In genomic region chr6:49822871-49823230, GRCm38 (mm10) we compare ENCODE assay signal across 11 mouse cellular contexts. TPM values are rescaled to one million over a fixed set of nuclear protein-coding genes. Genes with fewer than 3 reads are reported as not detected.
DNase-seq lines count a peak whose midpoint lies in the region; ATAC-seq and TF ChIP-seq lines count a peak whose summit lies in the region.
"Had no signal": no experiment of that assay in that cellular context is flagged by ENCODE, and none has a peak within 500 bp of the region (broad histone marks: within the 10 kb centered on the region; RNA-seq: fewer than 3 reads in every experiment).

No protein-coding gene starts in this region.

- peak overlapping the region; percentile 88 for H3K4me2 ChIP-seq in kidney, embryonic 14.5 days (replicated peaks; ENCODE audit: low read depth, low read length)
- H3K4me2 ChIP-seq in embryonic facial prominence, embryonic 14.5 days (ENCODE audit: low read depth, low read length) = peak overlapping the region; percentile 80
- peak overlapping the region; percentile 73 for H3K4me2 ChIP-seq in intestine, postnatal 0 days (replicated peaks; ENCODE audit: low read depth)
- H3K4me2 ChIP-seq in neural tube, embryonic 12.5 days (replicated peaks) = peak overlapping the region; percentile 91

- peak overlapping the region; percentile 44 for H3K4me3 ChIP-seq in kidney, embryonic 14.5 days (ENCODE audit: low read length)
- peak overlapping the region; percentile 44 for H3K4me3 ChIP-seq in embryonic facial prominence, embryonic 14.5 days (ENCODE audit: low read depth, low read length)
- H3K4me3 ChIP-seq in intestine, postnatal 0 days (ENCODE audit: low read depth, low read length) = peak overlapping the region; percentile 46
- peak overlapping the region; percentile 44 for H3K4me3 ChIP-seq in neural tube, embryonic 12.5 days

- peaks cover 57% of the 10 kb centered on the region for H3K27me3 ChIP-seq in kidney, embryonic 14.5 days (ENCODE audit: control insufficient read depth, insufficient read depth, low read length)
- peaks cover 74% of the 10 kb centered on the region for H3K27me3 ChIP-seq in embryonic facial prominence, embryonic 14.5 days (replicated peaks; ENCODE audit: control insufficient read depth, insufficient read depth, low read length)
- peaks cover 50% of the 10 kb centered on the region for H3K27me3 ChIP-seq in intestine, postnatal 0 days (replicated peaks; ENCODE audit: control insufficient read depth, insufficient read depth, low read length)
- H3K27me3 ChIP-seq in neural tube, embryonic 12.5 days (replicated peaks) = peaks cover 39% of the 10 kb centered on the region

- no peak for TF ChIP-seq CTCF in intestine, postnatal 0 days (IDR thresholded peaks at IDR 0.05; ENCODE audit: low read depth)

- no peak for DNase-seq in kidney, postnatal 25 days
- DNase-seq in embryonic facial prominence, embryonic 14.5 days (ENCODE audit: low spot score) = no peak
- DNase-seq in ovary, postnatal 10 days (ENCODE audit: low spot score) = no peak
- DNase-seq in layer of hippocampus, postnatal 14 days (ENCODE audit: low spot score in 2 of 2) = no peak
- DNase-seq in thymus, postnatal 10 days (ENCODE audit: low spot score in 2 of 2) = no peak
- DNase-seq: cerebellum, adult 11 months had no signal

- ATAC-seq in kidney, embryonic 14.5 days (ENCODE audit: low FRiP score, low TSS enrichment) = no peak
- no peak for ATAC-seq in embryonic facial prominence, embryonic 14.5 days (ENCODE audit: low read depth)
- no peak for ATAC-seq in intestine, postnatal 0 days
- no peak for ATAC-seq in neural tube, embryonic 12.5 days (ENCODE audit: low FRiP score, low read depth)

- H3K36me3 ChIP-seq in kidney, embryonic 14.5 days (ENCODE audit: control insufficient read depth, insufficient read depth, low read length) = no peaks in the 10 kb centered on the region
- no peaks in the 10 kb centered on the region for H3K36me3 ChIP-seq in embryonic facial prominence, embryonic 14.5 days (ENCODE audit: control insufficient read depth, insufficient read depth, low read length)
- H3K36me3 ChIP-seq in intestine, postnatal 0 days (ENCODE audit: control insufficient read depth, insufficient read depth) = no peaks in the 10 kb centered on the region
- H3K36me3 ChIP-seq in neural tube, embryonic 12.5 days = no peaks in the 10 kb centered on the region
- H3K36me3 ChIP-seq: G1E had no signal

- H3K9me3 ChIP-seq in kidney, embryonic 14.5 days (ENCODE audit: control insufficient read depth, low read length) = no peaks in the 10 kb centered on the region
- H3K9me3 ChIP-seq in embryonic facial prominence, embryonic 14.5 days (ENCODE audit: control insufficient read depth, low read length) = no peaks in the 10 kb centered on the region
- H3K9me3 ChIP-seq in intestine, postnatal 0 days (ENCODE audit: control insufficient read depth) = no peaks in the 10 kb centered on the region
- no peaks in the 10 kb centered on the region for H3K9me3 ChIP-seq in neural tube, embryonic 12.5 days
- H3K9me3 ChIP-seq: G1E had no signal

- WGBS in kidney, embryonic 14.5 days = under 1% methylated on average over 10 of the region's 10 CpGs
- 0% methylated on average over 10 of the region's 10 CpGs for WGBS in embryonic facial prominence, embryonic 14.5 days
- 2% methylated on average over 10 of the region's 10 CpGs for WGBS in intestine, postnatal 0 days
- 2% methylated on average over 10 of the region's 10 CpGs for WGBS in neural tube, embryonic 12.5 days

- no peaks in the 10 kb centered on the region for H3K4me1 ChIP-seq in kidney, embryonic 14.5 days (ENCODE audit: control insufficient read depth, insufficient read depth, low read length)
- peaks cover 9% of the 10 kb centered on the region for H3K4me1 ChIP-seq in embryonic facial prominence, embryonic 14.5 days (ENCODE audit: control insufficient read depth, insufficient read depth, low read length)
- H3K4me1 ChIP-seq in intestine, postnatal 0 days (replicated peaks; ENCODE audit: control insufficient read depth, insufficient read depth, low read length) = 0 out of 2 replicates have a peak, but pooled peaks cover 2% of the 10 kb centered on the region
- peaks cover 12% of the 10 kb centered on the region for H3K4me1 ChIP-seq in neural tube, embryonic 12.5 days

- peak overlapping the region; percentile 45; the same call in 1 of the 2 replicates for H3K9ac ChIP-seq in kidney, embryonic 14.5 days (ENCODE audit: low read depth, low read length)
- peak overlapping the region; percentile 45 for H3K9ac ChIP-seq in embryonic facial prominence, embryonic 14.5 days (ENCODE audit: low read depth, low read length)
- no peak overlapping the region for H3K9ac ChIP-seq in intestine, postnatal 0 days (ENCODE audit: low read depth, low read length)
- H3K9ac ChIP-seq in neural tube, embryonic 12.5 days = peak overlapping the region; percentile 58

- no peak overlapping the region for H3K27ac ChIP-seq in kidney, embryonic 14.5 days (ENCODE audit: low read depth, low read length)
- no peak overlapping the region for H3K27ac ChIP-seq in embryonic facial prominence, embryonic 14.5 days (replicated peaks; ENCODE audit: low read depth, low read length)
- no peak overlapping the region for H3K27ac ChIP-seq in intestine, postnatal 0 days (ENCODE audit: low read depth, low read length)
- no peak overlapping the region for H3K27ac ChIP-seq in neural tube, embryonic 12.5 days

RNA-seq across cellular contexts. Expression of gene Npy, which starts 0.3 kb away (rescaled TPM):
- 16.0 and 23.6 TPM in 2 replicates for polyA plus RNA-seq in kidney, embryonic 14.5 days (2014; fragmentation: Nextera tagmentation; extraction: Ambion mirVana)
- 13.8 and 17.0 TPM in 2 replicates for polyA plus RNA-seq in embryonic facial prominence, embryonic 14.5 days (2014; fragmentation: Nextera tagmentation; extraction: Ambion mirVana)
- 1.1 and 1.3 TPM in 2 replicates for polyA plus RNA-seq in intestine, postnatal 0 days (2015; fragmentation: Nextera tagmentation; extraction: Ambion mirVana)
- 211 and 229 TPM in 2 replicates for polyA plus RNA-seq in neural tube, embryonic 12.5 days (2016; fragmentation: Nextera tagmentation; extraction: Ambion mirVana)
- total RNA-seq in layer of hippocampus, postnatal 14 days (2021) = 100 to 1,000 TPM in 1 of 2 experiments, 10 to 100 TPM in 1; 77.2 to 104 TPM
- total RNA-seq: G1E; heart, postnatal 25 days had no signal
